Mouse (Mus musculus) spleen, adult 2 months (tissue): ENCODE results near the gene Creld1.

ENCODE experiments used
- CTCF ChIP-seq: fragments of 200-500 bp; IDR thresholded peaks from 2 replicates; pipeline ENCODE4 v1.5.1; 2011; ENCODE audit warnings: mild to moderate bottlenecking, inconsistent platforms; ENCODE audit not compliant: insufficient read depth, insufficient read length, insufficient replicate concordance; ENCODE audit errors: extremely low read depth
- POLR2A ChIP-seq: fragments of 200-500 bp; IDR thresholded peaks from 2 replicates; pipeline ENCODE4 v1.6.1; 2011; ENCODE audit warnings: low read depth, low read length, inconsistent platforms

GRCm38 (mm10) chr6:113438721-113439430 is 44.2 kb upstream of the Creld1 start:
- TF ChIP-seq CTCF (no peak), POLR2A (no peak)
